In the genomic region with DNA sequence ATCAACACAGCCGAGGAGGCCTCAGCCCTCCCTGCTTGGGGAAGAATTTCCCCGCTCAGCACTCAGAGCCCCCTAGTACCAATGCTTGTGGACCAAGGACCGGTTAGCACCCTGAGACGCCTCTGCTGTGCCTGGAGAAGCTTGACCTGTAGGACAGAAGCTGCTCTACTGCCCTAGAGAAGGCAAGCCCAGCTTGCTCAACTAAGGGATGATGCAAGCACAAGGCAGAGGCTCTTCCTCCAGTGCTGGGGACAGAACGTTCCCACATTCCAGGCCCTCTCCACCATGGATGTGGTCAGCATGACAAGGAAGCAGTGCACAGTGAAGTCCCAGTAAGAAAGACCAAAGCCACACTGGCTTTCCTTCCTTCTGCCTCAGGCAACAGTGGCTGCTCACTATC, we compare ENCODE assay signal across 8 mouse cellular contexts.
DNase-seq lines count a peak whose midpoint lies in the region.
"Had no signal": no experiment of that assay in that cellular context is flagged by ENCODE, and none has a peak within 500 bp of the region (broad histone marks: within the 10 kb centered on the region; RNA-seq: fewer than 3 reads in every experiment).

No protein-coding gene starts in this region.

- DNase-seq in NIH3T3 (ENCODE audit: low read depth) = peak; percentile 14
- peak; percentile 59 for DNase-seq in adrenal gland, postnatal 14 days
- DNase-seq in heart, postnatal 25 days (ENCODE audit: low spot score) = peak; percentile 26
- peak; percentile 84 for DNase-seq in lung, postnatal 36 days
- no peak for DNase-seq in layer of hippocampus, adult 18-20 months (ENCODE audit: low spot score in 2 of 2)
- DNase-seq in left cerebral cortex, postnatal 36 days (ENCODE audit: low spot score in 2 of 2) = no peak
- DNase-seq in urinary bladder, adult 2 months (ENCODE audit: low spot score) = no peak
- DNase-seq: thymus, adult 18-20 months had no signal

- intact Hi-C loops in heart, postnatal 25 days (cut with DNase I) = no loop called here
- intact Hi-C loops in left cerebral cortex, postnatal 36 days (cut with DNase I) = no loop called here

Comparison
In these comparisons a context has a peak if more than half of its experiments do, and no peak if none do; other contexts are left out.
1. DNase-seq: peak in NIH3T3 (single experiment), adrenal gland, postnatal 14 days (single experiment), heart, postnatal 25 days (single experiment) and lung, postnatal 36 days (single experiment); none in layer of hippocampus, adult 18-20 months (0 of 2), left cerebral cortex, postnatal 36 days (0 of 2) and urinary bladder, adult 2 months (single experiment).